ENCODE assay signal across 9 mouse cellular contexts in genomic region chr14:96954462-96954861, GRCm38 (mm10).
A peak's percentile ranks its signal among the peaks of the same experiment; 100 is the strongest.
DNase-seq lines count a peak whose midpoint lies in the region; ATAC-seq and TF ChIP-seq lines count a peak whose summit lies in the region.
"Had no signal": no experiment of that assay in that cellular context is flagged by ENCODE, and none has a peak within 500 bp of the region (broad histone marks: within the 10 kb centered on the region; RNA-seq: fewer than 3 reads in every experiment).

No protein-coding gene starts in this region.

- peak; percentile 14 for DNase-seq in kidney, adult 2 months
- DNase-seq in kidney, postnatal 4 days: no peak
- peak; percentile 80 for DNase-seq in midbrain, embryonic 14.5 days
- DNase-seq in embryo, embryonic 10.5 days (ENCODE audit: low spot score): peak; percentile 61
- DNase-seq in retina, postnatal 1 day: peak; percentile 58
- DNase-seq in thymus, postnatal 10 days (ENCODE audit: low spot score in 2 of 2): no peak

- no peak overlapping the region for H3K4me3 ChIP-seq in kidney, adult 2 months (ENCODE audit: insufficient read depth, low read depth, low read length)
- H3K4me3 ChIP-seq in midbrain, embryonic 14.5 days (replicated peaks; ENCODE audit: low read depth, low read length): no peak overlapping the region
- H3K4me3 ChIP-seq in midbrain, embryonic 15.5 days: no peak overlapping the region
- no peak overlapping the region for H3K4me3 ChIP-seq in kidney, embryonic 14.5 days (ENCODE audit: low read length)
- H3K4me3 ChIP-seq: embryonic facial prominence, embryonic 15.5 days had no signal

- no peak for TF ChIP-seq CTCF in kidney, adult 2 months (conservative IDR thresholded peaks at IDR 0.05; ENCODE audit: insufficient read depth, insufficient read length, low read depth, low read length)

- H3K4me2 ChIP-seq in midbrain, embryonic 14.5 days (ENCODE audit: low read length): no peak overlapping the region
- H3K4me2 ChIP-seq in midbrain, embryonic 15.5 days: no peak overlapping the region
- H3K4me2 ChIP-seq in kidney, embryonic 14.5 days (replicated peaks; ENCODE audit: low read depth, low read length): no peak overlapping the region
- H3K4me2 ChIP-seq: embryonic facial prominence, embryonic 15.5 days had no signal

- no peak overlapping the region for H3K27ac ChIP-seq in kidney, adult 2 months (ENCODE audit: insufficient read depth, low read depth, low read length)
- no peak overlapping the region for H3K27ac ChIP-seq in midbrain, embryonic 14.5 days (replicated peaks; ENCODE audit: low read depth, low read length)
- H3K27ac ChIP-seq in midbrain, embryonic 15.5 days: no peak overlapping the region
- H3K27ac ChIP-seq in kidney, embryonic 14.5 days (ENCODE audit: low read depth, low read length): no peak overlapping the region
- H3K27ac ChIP-seq: embryonic facial prominence, embryonic 15.5 days had no signal

- no peaks in the 10 kb centered on the region for H3K27me3 ChIP-seq in kidney, adult 2 months (replicated peaks; ENCODE audit: control insufficient read depth, insufficient read depth, low read length)
- H3K27me3 ChIP-seq in midbrain, embryonic 14.5 days (ENCODE audit: control insufficient read depth, insufficient read depth, low read length): no peaks in the 10 kb centered on the region
- H3K27me3 ChIP-seq in midbrain, embryonic 15.5 days (replicated peaks): no peaks in the 10 kb centered on the region
- H3K27me3 ChIP-seq in kidney, embryonic 14.5 days (ENCODE audit: control insufficient read depth, insufficient read depth, low read length): no peaks in the 10 kb centered on the region
- H3K27me3 ChIP-seq: embryonic facial prominence, embryonic 15.5 days had no signal

- no peak overlapping the region for H3K9ac ChIP-seq in midbrain, embryonic 14.5 days (replicated peaks; ENCODE audit: low read length)
- H3K9ac ChIP-seq in midbrain, embryonic 15.5 days: no peak overlapping the region
- H3K9ac ChIP-seq in kidney, embryonic 14.5 days (ENCODE audit: low read depth, low read length): no peak overlapping the region
- H3K9ac ChIP-seq: embryonic facial prominence, embryonic 15.5 days had no signal

- H3K9me3 ChIP-seq in midbrain, embryonic 14.5 days (ENCODE audit: control insufficient read depth, low read length): no peaks in the 10 kb centered on the region
- H3K9me3 ChIP-seq in midbrain, embryonic 15.5 days: no peaks in the 10 kb centered on the region
- H3K9me3 ChIP-seq in kidney, embryonic 14.5 days (ENCODE audit: control insufficient read depth, low read length): no peaks in the 10 kb centered on the region
- H3K9me3 ChIP-seq: embryonic facial prominence, embryonic 15.5 days had no signal

- no peaks in the 10 kb centered on the region for H3K4me1 ChIP-seq in kidney, adult 2 months (ENCODE audit: control insufficient read depth, insufficient read depth, low read length)
- no peaks in the 10 kb centered on the region for H3K4me1 ChIP-seq in midbrain, embryonic 14.5 days (ENCODE audit: control insufficient read depth, insufficient read depth, low read length)
- H3K4me1 ChIP-seq in midbrain, embryonic 15.5 days: no peaks in the 10 kb centered on the region
- H3K4me1 ChIP-seq in kidney, embryonic 14.5 days (ENCODE audit: control insufficient read depth, insufficient read depth, low read length): no peaks in the 10 kb centered on the region
- H3K4me1 ChIP-seq: embryonic facial prominence, embryonic 15.5 days had no signal

- H3K36me3 ChIP-seq in kidney, adult 2 months (ENCODE audit: control insufficient read depth, insufficient read depth, low read length): no peaks in the 10 kb centered on the region
- H3K36me3 ChIP-seq in midbrain, embryonic 14.5 days (ENCODE audit: control insufficient read depth, insufficient read depth, low read length): no peaks in the 10 kb centered on the region
- H3K36me3 ChIP-seq in midbrain, embryonic 15.5 days (replicated peaks): no peaks in the 10 kb centered on the region
- H3K36me3 ChIP-seq in kidney, embryonic 14.5 days (ENCODE audit: control insufficient read depth, insufficient read depth, low read length): no peaks in the 10 kb centered on the region
- H3K36me3 ChIP-seq: embryonic facial prominence, embryonic 15.5 days had no signal

- TF ChIP-seq POLR2A in kidney, adult 2 months (IDR thresholded peaks at IDR 0.05; ENCODE audit: low read depth, low read length): no peak

- no peak; the same call in 1 of the 2 replicates for ATAC-seq in midbrain, embryonic 14.5 days (ENCODE audit: low FRiP score, low TSS enrichment)
- ATAC-seq in midbrain, embryonic 15.5 days (replicated peaks): no peak
- ATAC-seq in kidney, embryonic 14.5 days (ENCODE audit: low FRiP score, low TSS enrichment): no peak

Comparison
In these comparisons a context has a peak if more than half of its experiments do, and no peak if none do; other contexts are left out.
1. DNase-seq: peak in kidney, adult 2 months (single experiment), midbrain, embryonic 14.5 days (single experiment), embryo, embryonic 10.5 days (single experiment) and retina, postnatal 1 day (single experiment); none in kidney, postnatal 4 days (0 of 2) and thymus, postnatal 10 days (0 of 2).